Mouse (Mus musculus) fibroblast of lung, adult 2 months (primary cell): ENCODE data around the gene Hsp90ab1.

Experiments used
- DNase-seq: peaks from one replicate; pipeline ENCODE4 v3.0.0-alpha.2; 2011; ENCODE audit warnings: low read depth

Gene Hsp90ab1

DNA sequence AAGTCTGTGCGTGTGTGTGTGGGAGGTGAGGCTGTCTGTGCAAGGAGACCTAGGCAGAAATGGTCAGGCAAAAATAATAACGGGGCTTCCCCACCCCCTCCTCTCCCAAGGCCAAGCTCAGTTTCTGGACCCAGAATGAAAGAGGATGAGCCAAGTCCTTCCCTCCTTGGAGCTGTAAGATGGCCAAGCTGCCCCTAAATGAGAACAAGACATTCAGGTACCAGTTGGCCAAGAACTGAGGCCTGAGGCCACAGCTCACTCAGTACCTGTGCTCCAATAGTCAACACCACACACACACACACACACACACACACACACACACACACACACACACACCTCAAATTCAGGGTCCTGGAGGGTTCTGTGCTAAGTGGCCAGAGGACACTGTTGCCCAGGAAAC is 30.4 kb downstream of the Hsp90ab1 start:
- no peak for DNase-seq

- DNase-seq: no peak
These were observed 30.9 kb downstream of the Hsp90ab1 start for GRCm38 (mm10) chr17:45542129-45542528.

- no peak for DNase-seq
These were observed 33.4 kb downstream of the Hsp90ab1 start for GRCm38 (mm10) chr17:45539664-45540063.

- DNase-seq: no peak
These were observed 34.7 kb downstream of the Hsp90ab1 start for GRCm38 (mm10) chr17:45538394-45538793.

- DNase-seq: no peak
These were observed 36.8 kb downstream of the Hsp90ab1 start for GRCm38 (mm10) chr17:45536264-45536663.

- DNase-seq: no peak
These were observed 40.2 kb downstream of the Hsp90ab1 start for GRCm38 (mm10) chr17:45532896-45533295.

- DNase-seq: no peak
These were observed 42.7 kb downstream of the Hsp90ab1 start for GRCm38 (mm10) chr17:45530346-45530782.

DNA sequence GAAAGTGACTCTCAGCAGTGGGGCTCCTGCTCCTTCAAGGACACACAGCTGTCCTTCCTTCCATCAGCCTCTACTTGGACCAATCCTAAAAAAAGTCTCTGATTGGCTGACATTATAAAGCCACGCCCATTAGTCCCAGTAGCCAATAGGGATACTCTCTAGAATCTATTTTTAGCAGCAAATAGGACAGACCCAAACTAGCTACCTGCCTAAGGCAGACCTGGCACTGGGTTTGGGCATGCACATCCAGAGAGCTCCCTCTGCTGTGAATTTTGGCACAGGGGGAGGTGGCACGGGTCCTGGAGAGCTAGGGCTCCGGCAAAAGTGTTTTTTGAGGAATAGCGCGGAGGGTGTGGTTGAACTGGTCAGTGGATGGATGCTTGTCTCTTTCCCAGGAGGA is 46.5 kb downstream of the Hsp90ab1 start:
- DNase-seq: no peak

DNA sequence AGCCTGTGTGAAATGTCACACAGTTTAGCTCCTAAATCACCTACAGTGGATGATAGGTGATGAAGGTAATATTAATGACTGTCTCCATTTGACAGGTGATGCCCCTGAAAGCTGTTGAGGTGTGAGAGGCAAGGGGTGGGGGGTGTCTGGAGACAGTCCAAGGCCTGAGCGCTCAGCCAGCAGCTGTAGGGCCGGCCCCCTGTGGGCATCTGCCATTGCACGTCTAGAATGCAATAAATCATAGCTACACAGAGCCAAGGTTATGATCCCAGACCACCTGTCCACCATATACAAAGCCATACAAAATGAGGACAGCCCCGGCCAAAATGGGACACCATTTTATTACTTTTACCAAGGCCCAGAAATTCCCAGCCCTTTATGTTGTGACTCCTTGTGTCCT is 48.1 kb downstream of the Hsp90ab1 start:
- DNase-seq: no peak

- DNase-seq: no peak
These were observed 49.8 kb downstream of the Hsp90ab1 start, which contains the start of gene Tcte1 for GRCm38 (mm10) chr17:45523263-45523662. TSS of gene Tcte1 (plus strand) at chr17:45523434.

GRCm38 (mm10) chr17:45520136-45520535 is 52.9 kb downstream of the Hsp90ab1 start:
- DNase-seq: no peak

DNA sequence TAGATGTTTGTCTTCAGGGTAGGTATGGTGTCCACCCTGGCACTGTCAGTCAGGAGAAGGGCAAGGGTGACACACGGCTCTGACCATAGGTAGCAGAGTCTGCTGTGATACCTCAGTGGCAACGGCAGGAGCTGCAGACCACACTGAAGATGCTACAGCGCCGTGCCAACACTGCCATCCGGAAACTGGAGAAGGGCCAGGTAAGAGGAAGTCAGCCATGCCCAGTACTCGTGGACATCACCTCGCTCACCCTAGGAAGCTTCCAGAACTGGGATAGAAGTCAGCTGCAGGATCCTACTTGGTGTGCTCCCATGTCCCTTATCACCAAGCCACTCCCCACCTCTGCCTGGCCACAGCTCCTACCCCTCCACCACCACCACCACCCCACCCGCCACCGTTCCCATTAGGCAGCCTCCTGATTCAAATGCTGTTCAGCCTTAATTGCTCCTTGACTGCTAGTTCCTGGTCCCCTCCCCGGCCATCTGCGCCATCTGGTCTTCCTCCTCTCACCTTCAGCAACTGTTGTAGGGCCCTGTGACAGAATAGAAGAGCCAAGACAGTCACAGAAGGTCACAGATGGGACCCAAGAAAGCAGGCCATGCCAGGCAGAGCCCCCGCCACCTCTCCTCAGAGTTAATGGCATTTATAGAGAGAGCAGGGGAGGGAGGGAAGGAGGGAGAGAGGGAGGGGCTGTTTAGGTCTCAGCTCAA is 54.1 kb downstream of the Hsp90ab1 start:
- no peak for DNase-seq
